Mouse (Mus musculus) MEL (cell line): ENCODE results near the gene Rnf166. TPM values are rescaled to one million over a fixed set of nuclear protein-coding genes. Genes with fewer than 3 reads are reported as not detected.

Experiments used
- DNase-seq: peaks from one replicate; pipeline ENCODE4 v3.0.0; 2011; ENCODE audit warnings: low read depth, low spot score
- H3K27ac ChIP-seq: 2 replicates; pipeline ENCODE4 v1.5.1; 2012; ENCODE audit warnings: low read depth, mild to moderate bottlenecking, control low read depth, low read length, moderate library complexity; ENCODE audit not compliant: control insufficient read depth
- H3K27me3 ChIP-seq, 2 experiments: fragments of 150-350 bp in 1 of 2; sonication (generic) in 1 of 2; 2 replicates each; pipeline ENCODE4 v1.6.1; 2012; ENCODE audit warnings: low read length in 2 of 2, mild to moderate bottlenecking in 2 of 2, improper control_type of control experiment in 1 of 2, moderate library complexity in 1 of 2; ENCODE audit not compliant: insufficient read depth in 2 of 2, control insufficient read depth in 1 of 2
- H3K36me3 ChIP-seq, 2 experiments: 2 replicates each; pipeline ENCODE4 v1.6.1; 2012 to 2014; ENCODE audit warnings: low read length in 2 of 2, improper control_type of control experiment in 1 of 2, inconsistent platforms in 1 of 2, mild to moderate bottlenecking in 1 of 2; ENCODE audit not compliant: insufficient read depth in 2 of 2, control insufficient read depth in 1 of 2
- H3K4me1 ChIP-seq, 2 experiments: fragments of 150-350 bp in 1 of 2; sonication (generic) in 1 of 2; 2 replicates each; pipeline ENCODE4 v1.6.1; 2012; ENCODE audit warnings: low read length in 2 of 2, improper control_type of control experiment in 1 of 2, mild to moderate bottlenecking in 1 of 2; ENCODE audit not compliant: insufficient read depth in 2 of 2, control insufficient read depth in 1 of 2
- H3K4me3 ChIP-seq, 2 experiments: fragments of 150-350 bp in 1 of 2; sonication (generic) in 1 of 2; 2 replicates each; pipeline ENCODE4 v1.5.1; 2012; ENCODE audit warnings: low read depth in 2 of 2, low read length in 2 of 2, mild to moderate bottlenecking in 2 of 2, moderate library complexity in 2 of 2, control low read depth in 1 of 2, improper control_type of control experiment in 1 of 2; ENCODE audit not compliant: control insufficient read depth in 1 of 2, insufficient read depth in 1 of 2
- H3K79me2 ChIP-seq: 2 replicates; pipeline ENCODE4 v1.6.1; 2012; ENCODE audit warnings: mild to moderate bottlenecking, low read length, moderate library complexity; ENCODE audit not compliant: control insufficient read depth, poor library complexity, insufficient read depth
- H3K9ac ChIP-seq: 2 replicates; pipeline ENCODE4 v1.6.1; 2012; ENCODE audit warnings: low read depth, mild to moderate bottlenecking, control low read depth, low read length, moderate library complexity; ENCODE audit not compliant: control insufficient read depth, poor library complexity, severe bottlenecking
- H3K9me3 ChIP-seq: fragments of 150-350 bp; sonication (generic); replicated peaks from 2 replicates; pipeline ENCODE4 v1.6.1; 2012; ENCODE audit warnings: mild to moderate bottlenecking, low read length, improper control_type of control experiment, moderate library complexity; ENCODE audit not compliant: insufficient read depth
- BHLHE40 ChIP-seq: IDR thresholded peaks from 2 replicates; pipeline ENCODE4 v1.6.1; 2012; ENCODE audit warnings: low read depth, mild to moderate bottlenecking, inconsistent platforms, low read length, improper control_type of control experiment, borderline replicate concordance
- CHD1 ChIP-seq: IDR thresholded peaks from 2 replicates; pipeline ENCODE4 v1.6.1; 2012; ENCODE audit warnings: low read depth, mild to moderate bottlenecking, inconsistent platforms, low read length, improper control_type of control experiment
- CTCF ChIP-seq, 3 experiments: IDR thresholded peaks in 2 of 3; conservative IDR thresholded peaks in 1 of 3; 2 replicates each; pipeline ENCODE4 v1.5.1; 2011 to 2012; ENCODE audit warnings: low read length in 3 of 3, low read depth in 2 of 3, mild to moderate bottlenecking in 2 of 3, improper control_type of control experiment in 1 of 3, inconsistent platforms in 1 of 3, mixed read lengths in 1 of 3, moderate library complexity in 1 of 3; ENCODE audit not compliant: control insufficient read depth in 1 of 3, insufficient read depth in 1 of 3, poor library complexity in 1 of 3, severe bottlenecking in 1 of 3
- EP300 ChIP-seq, 2 experiments: IDR thresholded peaks; 2 replicates each; pipeline ENCODE4 v1.6.1; 2011; ENCODE audit warnings: improper control_type of control experiment in 2 of 2, low read length in 2 of 2, low read depth in 1 of 2, mild to moderate bottlenecking in 1 of 2
- ETS1 ChIP-seq: IDR thresholded peaks from 2 replicates; pipeline ENCODE4 v1.6.1; 2012; ENCODE audit warnings: low read depth, mild to moderate bottlenecking, inconsistent platforms, low read length, improper control_type of control experiment, moderate library complexity
- HCFC1 ChIP-seq: IDR thresholded peaks from 2 replicates; pipeline ENCODE4 v1.6.1; 2012; ENCODE audit warnings: low read depth, mild to moderate bottlenecking, inconsistent platforms, low read length, improper control_type of control experiment, moderate library complexity
- JUND ChIP-seq: IDR thresholded peaks from 2 replicates; pipeline ENCODE4 v1.6.1; 2011; ENCODE audit warnings: low read depth, mild to moderate bottlenecking, improper control_type of control experiment, low read length
- MAX ChIP-seq: IDR thresholded peaks from 2 replicates; pipeline ENCODE4 v1.6.1; 2011; ENCODE audit warnings: low read length, improper control_type of control experiment
- MAZ ChIP-seq: IDR thresholded peaks from 2 replicates; pipeline ENCODE4 v1.6.1; 2012; ENCODE audit warnings: low read depth, mild to moderate bottlenecking, inconsistent platforms, low read length, improper control_type of control experiment
- MEF2A ChIP-seq: IDR thresholded peaks from 2 replicates; pipeline ENCODE4 v1.6.1; 2014; ENCODE audit warnings: low read depth, mild to moderate bottlenecking, inconsistent platforms, low read length, improper control_type of control experiment; ENCODE audit not compliant: poor library complexity, insufficient replicate concordance, severe bottlenecking; ENCODE audit errors: extremely low read depth
- MXI1 ChIP-seq: IDR thresholded peaks from 2 replicates; pipeline ENCODE4 v1.6.1; 2011; ENCODE audit warnings: mild to moderate bottlenecking, low read depth, low read length, improper control_type of control experiment
- MYB ChIP-seq: IDR thresholded peaks from 2 replicates; pipeline ENCODE4 v1.6.1; 2011; ENCODE audit warnings: mild to moderate bottlenecking, low read depth, low read length, improper control_type of control experiment
- MYC ChIP-seq: IDR thresholded peaks from 2 replicates; pipeline ENCODE4 v1.6.1; 2011; ENCODE audit warnings: low read depth, mild to moderate bottlenecking, low read length, improper control_type of control experiment, moderate library complexity
- NELFE ChIP-seq: IDR thresholded peaks from 2 replicates; pipeline ENCODE4 v1.6.1; 2011; ENCODE audit warnings: low read depth, low read length, improper control_type of control experiment
- NRF1 ChIP-seq: IDR thresholded peaks from 2 replicates; pipeline ENCODE4 v1.6.1; 2014; ENCODE audit warnings: low read depth, mild to moderate bottlenecking, inconsistent platforms, low read length, improper control_type of control experiment, moderate library complexity; ENCODE audit not compliant: poor library complexity, insufficient read depth, severe bottlenecking
- POLR2A ChIP-seq, 2 experiments: IDR thresholded peaks; 2 replicates each; pipeline ENCODE4 v1.6.1; 2011 to 2012; ENCODE audit warnings: low read length in 2 of 2, mild to moderate bottlenecking in 2 of 2, control low read depth in 1 of 2, improper control_type of control experiment in 1 of 2, low read depth in 1 of 2, moderate library complexity in 1 of 2; ENCODE audit not compliant: control insufficient read depth in 1 of 2, insufficient read depth in 1 of 2, poor library complexity in 1 of 2
- POLR2AphosphoS5 ChIP-seq: IDR thresholded peaks from 2 replicates; pipeline ENCODE4 v1.6.1; 2012; ENCODE audit warnings: low read depth, borderline replicate concordance, mild to moderate bottlenecking, inconsistent platforms, low read length, moderate library complexity, mixed read lengths
- RCOR1 ChIP-seq: IDR thresholded peaks from 2 replicates; pipeline ENCODE4 v1.6.1; 2012; ENCODE audit warnings: low read depth, mild to moderate bottlenecking, inconsistent platforms, low read length, improper control_type of control experiment
- SIN3A ChIP-seq: IDR thresholded peaks from 2 replicates; pipeline ENCODE4 v1.6.1; 2012; ENCODE audit warnings: low read length, improper control_type of control experiment, inconsistent platforms
- SMC3 ChIP-seq: IDR thresholded peaks from 2 replicates; pipeline ENCODE4 v1.6.1; 2011; ENCODE audit warnings: low read depth, low read length, improper control_type of control experiment
- TCF12 ChIP-seq: IDR thresholded peaks from 2 replicates; pipeline ENCODE4 v1.6.1; 2014; ENCODE audit warnings: low read depth, mild to moderate bottlenecking, inconsistent platforms, low read length, improper control_type of control experiment, moderate library complexity
- UBTF ChIP-seq: IDR thresholded peaks from 2 replicates; pipeline ENCODE4 v1.6.1; 2012; ENCODE audit warnings: low read depth, mild to moderate bottlenecking, inconsistent platforms, low read length, improper control_type of control experiment, moderate library complexity, borderline replicate concordance; ENCODE audit not compliant: insufficient read depth
- USF1 ChIP-seq: IDR thresholded peaks from 2 replicates; pipeline ENCODE4 v1.6.1; 2014; ENCODE audit warnings: low read depth, mild to moderate bottlenecking, inconsistent platforms, low read length, improper control_type of control experiment, moderate library complexity
- USF2 ChIP-seq, 2 experiments: IDR thresholded peaks; 2 replicates each; pipeline ENCODE4 v1.6.1; 2011 to 2012; ENCODE audit warnings: improper control_type of control experiment in 2 of 2, low read length in 2 of 2, borderline replicate concordance in 1 of 2, inconsistent platforms in 1 of 2, low read depth in 1 of 2, mild to moderate bottlenecking in 1 of 2; ENCODE audit not compliant: insufficient read depth in 1 of 2
- ZC3H11A ChIP-seq: IDR thresholded peaks from 2 replicates; pipeline ENCODE4 v1.6.1; 2012; ENCODE audit warnings: low read depth, mild to moderate bottlenecking, inconsistent platforms, low read length, improper control_type of control experiment
- ZMIZ1 ChIP-seq: IDR thresholded peaks from 2 replicates; pipeline ENCODE4 v1.6.1; 2012; ENCODE audit warnings: low read depth, mild to moderate bottlenecking, inconsistent platforms, low read length, improper control_type of control experiment, moderate library complexity
- ZNF384 ChIP-seq: IDR thresholded peaks from 2 replicates; pipeline ENCODE4 v1.6.1; 2012; ENCODE audit warnings: low read depth, mild to moderate bottlenecking, inconsistent platforms, low read length, improper control_type of control experiment
- polyA plus RNA-seq, 2 experiments: library from polyadenylated mRNA; stranded (reverse) in 1 of 2; unstranded in 1 of 2; fragments of >175 nt in 1 of 2; fragments of >200 nt in 1 of 2; gene quantifications; 2 replicates each; pipeline versions ENCODE4 v1.2.1 to v1.2.4; 2012; ENCODE audit warnings: low replicate concordance in 2 of 2, low read depth in 1 of 2; ENCODE audit not compliant: insufficient read length in 2 of 2, insufficient read depth in 1 of 2, missing spikeins in 1 of 2
- total RNA-seq: library from RNA; depleted of rRNA; stranded (reverse); fragments of 300-350 nt; gene quantifications from 2 replicates; pipeline ENCODE4 v1.2.3, GENCODE M21; 2012

Rnf166 gene
- total and polyA plus RNA-seq, 3 experiments: 18.6 to 37.7 TPM; not detected in 1

GRCm38 (mm10) chr8:122459990-122460389 is 15.9 kb downstream of the Rnf166 start:
- Histone ChIP-seq H3K9ac (no peak overlapping the region), H3K27me3 (no peaks in the 10 kb centered on the region; a peak in 1 of 4 replicates), H3K36me3 (peaks cover 0 to 8% of the 10 kb centered on the region in 2 experiments; a peak in 2 of 4 replicates), H3K4me3 (peak overlapping the region in 1 of 2 experiments; percentile 48; a peak in 2 of 4 replicates), H3K27ac (no peak overlapping the region), H3K9me3 (no peaks in the 10 kb centered on the region), H3K4me1 (peaks cover 10 to 39% of the 10 kb centered on the region in 2 experiments), H3K79me2 (no peaks in the 10 kb centered on the region)
- no peak for DNase-seq
- no peak for TF ChIP-seq CTCF (IDR thresholded peaks at IDR 0.05 in 2 of 3, conservative IDR thresholded peaks at IDR 0.05 in 1 of 3; ENCODE audit: control insufficient read depth in 1 of 3, insufficient read depth in 1 of 3, low read depth in 2 of 3, low read length in 3 of 3, poor library complexity in 1 of 3, severe bottlenecking in 1 of 3)
- TF ChIP-seq ZNF384: no peak
- TF ChIP-seq ZMIZ1: no peak
- TF ChIP-seq HCFC1: no peak
- no peak for TF ChIP-seq MAZ
- no peak for TF ChIP-seq POLR2A (IDR thresholded peaks at IDR 0.05; ENCODE audit: control insufficient read depth in 1 of 2, insufficient read depth in 1 of 2, low read depth in 1 of 2, low read length in 2 of 2, poor library complexity in 1 of 2)
- TF ChIP-seq TCF12: no peak
- TF ChIP-seq RCOR1: no peak
- no peak for TF ChIP-seq ETS1
- no peak for TF ChIP-seq MEF2A
- no peak for TF ChIP-seq JUND

DNA sequence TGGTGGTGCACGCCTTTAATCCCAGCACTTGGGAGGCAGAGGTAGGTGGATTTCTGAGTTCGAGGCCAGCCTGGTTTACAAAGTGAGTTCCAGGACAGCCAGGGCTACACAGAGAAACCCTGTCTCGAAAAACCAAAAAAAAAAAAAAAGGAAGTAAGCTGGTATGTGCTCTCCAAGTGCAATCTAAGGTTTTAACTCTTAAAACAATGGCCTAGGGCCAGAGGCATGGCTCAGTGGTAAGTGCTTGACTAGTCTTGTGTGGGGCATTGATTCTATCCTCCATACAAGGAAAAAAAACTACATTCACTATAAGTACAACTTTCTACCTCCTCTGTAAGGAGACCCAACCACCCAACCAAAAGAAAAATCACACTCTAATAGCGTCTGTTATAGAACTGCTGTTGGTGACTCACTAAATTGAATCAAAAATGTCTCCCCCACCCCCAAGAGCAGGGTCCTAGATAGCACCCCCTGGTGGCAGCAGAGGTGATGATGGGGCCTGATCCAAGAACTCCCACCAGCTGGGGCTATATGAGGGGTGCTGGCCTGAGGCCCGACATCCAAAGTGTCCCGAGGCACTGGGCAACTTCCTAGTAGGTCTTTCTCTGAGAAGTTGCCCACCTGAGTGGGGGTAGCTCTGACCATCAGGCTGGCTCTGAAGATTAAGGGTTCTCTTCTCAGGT is 16.5 kb downstream of the Rnf166 start:
- Histone ChIP-seq H3K9me3 (no peaks in the 10 kb centered on the region), H3K36me3 (peaks cover 0 to 7% of the 10 kb centered on the region in 2 experiments; a peak in 2 of 4 replicates), H3K79me2 (no peaks in the 10 kb centered on the region), H3K27ac (no peak overlapping the region), H3K27me3 (no peaks in the 10 kb centered on the region; a peak in 1 of 4 replicates), H3K4me3 (no peak overlapping the region), H3K9ac (no peak overlapping the region), H3K4me1 (peaks cover 10 to 40% of the 10 kb centered on the region in 2 experiments)
- peak; percentile 71 for DNase-seq
- TF ChIP-seq ZMIZ1 (no peak), ETS1 (no peak), JUND (no peak), USF1 (no peak), NRF1 (no peak), SMC3 (peak; percentile 36), MAX (no peak), MYB (no peak), SIN3A (0 out of 2 replicates have a peak, but pooled peaks have one; percentile 24), ZC3H11A (no peak), MYC (0 out of 2 replicates have a peak, but pooled peaks have one; percentile 20), BHLHE40 (no peak), CTCF (IDR thresholded peaks at IDR 0.05 in 2 of 3, conservative IDR thresholded peaks at IDR 0.05 in 1 of 3; ENCODE audit: control insufficient read depth in 1 of 3, insufficient read depth in 1 of 3, low read depth in 2 of 3, low read length in 3 of 3, poor library complexity in 1 of 3, severe bottlenecking in 1 of 3) (peak in 2 of 3 experiments; percentile 34 to 58; a peak in 4 of 6 replicates), HCFC1 (no peak), CHD1 (no peak), UBTF (no peak), RCOR1 (0 out of 2 replicates have a peak, but pooled peaks have one; percentile 39), POLR2AphosphoS5 (no peak), EP300 (IDR thresholded peaks at IDR 0.05; ENCODE audit: low read depth in 1 of 2, low read length in 2 of 2) (peak in 1 of 2 experiments; percentile 42; a peak in 1 of 4 replicates), ZNF384 (peak; percentile 89), USF2 (IDR thresholded peaks at IDR 0.05; ENCODE audit: borderline replicate concordance in 1 of 2, insufficient read depth in 1 of 2, low read depth in 1 of 2, low read length in 2 of 2) (no peak), MXI1 (no peak), NELFE (no peak; the same call in 1 of the 2 replicates)
